Mouse (Mus musculus): ENCODE measurements around the gene 1700025G04Rik. TPM values are rescaled to one million over a fixed set of nuclear protein-coding genes. Genes with fewer than 3 reads are reported as not detected.

1700025G04Rik gene
- total and polyA plus RNA-seq, 3 experiments: 0.16 TPM; not detected in 2

GRCm38 (mm10) chr1:151926826-151927225, 163.1 kb downstream of the 1700025G04Rik start:
- ATAC-seq (ENCODE audit: extremely low read depth, insufficient number of reproducible peaks, low FRiP score, poor library complexity, severe bottlenecking): no peak
- Histone ChIP-seq H3K4me1 (ENCODE audit: insufficient read depth, low read depth, low read length) (no peaks in the 10 kb centered on the region), H3K4me3 (ENCODE audit: low read depth, low read length) (no peak overlapping the region), H3K36me3 (replicated peaks) (no peaks in the 10 kb centered on the region), H3K27me3 (ENCODE audit: insufficient read depth, low read length) (no peaks in the 10 kb centered on the region), H3K9me3 (replicated peaks) (peaks cover 35% of the 10 kb centered on the region)
- TF ChIP-seq GATA1 (IDR thresholded peaks at IDR 0.05; ENCODE audit: borderline replicate concordance, low read length) (no peak), GATA2 (IDR thresholded peaks at IDR 0.05; ENCODE audit: borderline replicate concordance, low read depth, low read length) (no peak), TAL1 (conservative IDR thresholded peaks at IDR 0.05; ENCODE audit: low read depth, low read length) (no peak), CTCF (IDR thresholded peaks at IDR 0.05; ENCODE audit: low read depth, low read length) (no peak), POLR2AphosphoS5 (IDR thresholded peaks at IDR 0.05; ENCODE audit: insufficient replicate concordance, low read depth, low read length) (no peak)
- no peak for DNase-seq (ENCODE audit: low spot score)

GRCm38 (mm10) chr1:151926141-151926540, 163.8 kb downstream of the 1700025G04Rik start:
- ATAC-seq (ENCODE audit: extremely low read depth, insufficient number of reproducible peaks, low FRiP score, poor library complexity, severe bottlenecking) (no peak), DNase-seq (ENCODE audit: low spot score) (no peak)
- no peak for TF ChIP-seq GATA2 (IDR thresholded peaks at IDR 0.05; ENCODE audit: borderline replicate concordance, low read depth, low read length)
- H3K27me3 ChIP-seq (ENCODE audit: insufficient read depth, low read length): no peaks in the 10 kb centered on the region
- H3K36me3 ChIP-seq (replicated peaks): no peaks in the 10 kb centered on the region
- H3K9me3 ChIP-seq (replicated peaks): peaks cover 35% of the 10 kb centered on the region
- H3K4me3 ChIP-seq (ENCODE audit: low read depth, low read length): no peak overlapping the region
- H3K4me1 ChIP-seq (ENCODE audit: insufficient read depth, low read depth, low read length): no peaks in the 10 kb centered on the region

- DNase-seq (ENCODE audit: low spot score) (no peak), ATAC-seq (ENCODE audit: extremely low read depth, insufficient number of reproducible peaks, low FRiP score, poor library complexity, severe bottlenecking) (no peak)
- Histone ChIP-seq H3K36me3 (replicated peaks) (no peaks in the 10 kb centered on the region), H3K4me3 (ENCODE audit: low read depth, low read length) (no peak overlapping the region), H3K4me1 (ENCODE audit: insufficient read depth, low read depth, low read length) (no peaks in the 10 kb centered on the region), H3K9me3 (replicated peaks) (peaks cover 34% of the 10 kb centered on the region), H3K27me3 (ENCODE audit: insufficient read depth, low read length) (no peaks in the 10 kb centered on the region)
- TF ChIP-seq POLR2AphosphoS5 (IDR thresholded peaks at IDR 0.05; ENCODE audit: insufficient replicate concordance, low read depth, low read length) (no peak), GATA2 (IDR thresholded peaks at IDR 0.05; ENCODE audit: borderline replicate concordance, low read depth, low read length) (no peak), CTCF (IDR thresholded peaks at IDR 0.05; ENCODE audit: low read depth, low read length) (no peak), TAL1 (conservative IDR thresholded peaks at IDR 0.05; ENCODE audit: low read depth, low read length) (no peak), GATA1 (IDR thresholded peaks at IDR 0.05; ENCODE audit: borderline replicate concordance, low read length) (no peak)
These were observed 164.2 kb downstream of the 1700025G04Rik start for GRCm38 (mm10) chr1:151925738-151926137.

- TF ChIP-seq GATA2 (IDR thresholded peaks at IDR 0.05; ENCODE audit: borderline replicate concordance, low read depth, low read length) (no peak), POLR2AphosphoS5 (IDR thresholded peaks at IDR 0.05; ENCODE audit: insufficient replicate concordance, low read depth, low read length) (no peak), TAL1 (conservative IDR thresholded peaks at IDR 0.05; ENCODE audit: low read depth, low read length) (no peak)
- Histone ChIP-seq H3K4me1 (ENCODE audit: insufficient read depth, low read depth, low read length) (no peaks in the 10 kb centered on the region), H3K9me3 (replicated peaks) (peaks cover 29% of the 10 kb centered on the region), H3K4me3 (ENCODE audit: low read depth, low read length) (no peak overlapping the region), H3K36me3 (replicated peaks) (no peaks in the 10 kb centered on the region), H3K27me3 (ENCODE audit: insufficient read depth, low read length) (no peaks in the 10 kb centered on the region)
- DNase-seq (ENCODE audit: low spot score): no peak
- ATAC-seq (ENCODE audit: extremely low read depth, insufficient number of reproducible peaks, low FRiP score, poor library complexity, severe bottlenecking): no peak
These were observed 171.0 kb downstream of the 1700025G04Rik start for GRCm38 (mm10) chr1:151918806-151919357.

- no peaks in the 10 kb centered on the region for H3K36me3 ChIP-seq (replicated peaks)
- no peak for DNase-seq (ENCODE audit: low spot score)
- H3K9me3 ChIP-seq (replicated peaks): peaks cover 32% of the 10 kb centered on the region
- no peaks in the 10 kb centered on the region for H3K27me3 ChIP-seq (ENCODE audit: insufficient read depth, low read length)
- H3K4me1 ChIP-seq (ENCODE audit: insufficient read depth, low read depth, low read length): no peaks in the 10 kb centered on the region
- H3K4me3 ChIP-seq (ENCODE audit: low read depth, low read length): no peak overlapping the region
- no peak for TF ChIP-seq POLR2AphosphoS5 (IDR thresholded peaks at IDR 0.05; ENCODE audit: insufficient replicate concordance, low read depth, low read length)
- no peak for TF ChIP-seq CTCF (IDR thresholded peaks at IDR 0.05; ENCODE audit: low read depth, low read length)
- no peak for TF ChIP-seq GATA2 (IDR thresholded peaks at IDR 0.05; ENCODE audit: borderline replicate concordance, low read depth, low read length)
- ATAC-seq (ENCODE audit: extremely low read depth, insufficient number of reproducible peaks, low FRiP score, poor library complexity, severe bottlenecking): no peak
These were observed 172.2 kb downstream of the 1700025G04Rik start for GRCm38 (mm10) chr1:151917736-151918135.

- TF ChIP-seq POLR2AphosphoS5 (IDR thresholded peaks at IDR 0.05; ENCODE audit: insufficient replicate concordance, low read depth, low read length) (no peak), GATA1 (IDR thresholded peaks at IDR 0.05; ENCODE audit: borderline replicate concordance, low read length) (no peak), TAL1 (conservative IDR thresholded peaks at IDR 0.05; ENCODE audit: low read depth, low read length) (no peak), GATA2 (IDR thresholded peaks at IDR 0.05; ENCODE audit: borderline replicate concordance, low read depth, low read length) (no peak), CTCF (IDR thresholded peaks at IDR 0.05; ENCODE audit: low read depth, low read length) (no peak)
- ATAC-seq (ENCODE audit: extremely low read depth, insufficient number of reproducible peaks, low FRiP score, poor library complexity, severe bottlenecking) (no peak), DNase-seq (ENCODE audit: low spot score) (no peak)
- H3K4me1 ChIP-seq (ENCODE audit: insufficient read depth, low read depth, low read length): no peaks in the 10 kb centered on the region
- no peak overlapping the region for H3K4me3 ChIP-seq (ENCODE audit: low read depth, low read length)
- no peaks in the 10 kb centered on the region for H3K36me3 ChIP-seq (replicated peaks)
- H3K9me3 ChIP-seq (replicated peaks): peaks cover 45% of the 10 kb centered on the region
- no peaks in the 10 kb centered on the region for H3K27me3 ChIP-seq (ENCODE audit: insufficient read depth, low read length)
These were observed 175.4 kb downstream of the 1700025G04Rik start for GRCm38 (mm10) chr1:151914494-151914893.

- TF ChIP-seq CTCF (IDR thresholded peaks at IDR 0.05; ENCODE audit: low read depth, low read length) (no peak), TAL1 (conservative IDR thresholded peaks at IDR 0.05; ENCODE audit: low read depth, low read length) (no peak), POLR2AphosphoS5 (IDR thresholded peaks at IDR 0.05; ENCODE audit: insufficient replicate concordance, low read depth, low read length) (no peak), GATA1 (IDR thresholded peaks at IDR 0.05; ENCODE audit: borderline replicate concordance, low read length) (no peak), GATA2 (IDR thresholded peaks at IDR 0.05; ENCODE audit: borderline replicate concordance, low read depth, low read length) (no peak)
- Histone ChIP-seq H3K4me3 (ENCODE audit: low read depth, low read length) (no peak overlapping the region), H3K9me3 (replicated peaks) (peaks cover 45% of the 10 kb centered on the region), H3K27me3 (ENCODE audit: insufficient read depth, low read length) (no peaks in the 10 kb centered on the region), H3K4me1 (ENCODE audit: insufficient read depth, low read depth, low read length) (no peaks in the 10 kb centered on the region), H3K36me3 (replicated peaks) (no peaks in the 10 kb centered on the region)
- no peak for ATAC-seq (ENCODE audit: extremely low read depth, insufficient number of reproducible peaks, low FRiP score, poor library complexity, severe bottlenecking)
- no peak for DNase-seq (ENCODE audit: low spot score)
These were observed 182.9 kb downstream of the 1700025G04Rik start for GRCm38 (mm10) chr1:151907014-151907413.

Data from G1E (cell line).